Mouse (Mus musculus): ENCODE results near the gene March2.
"Not testable (repeated sequence)": the region's sequence is repeated elsewhere in the genome, so short reads cannot be mapped to it uniquely, and the experiment has no call there.

The March2 gene

GRCm38 (mm10) chr17:33718384-33718881 is at the start of gene March2:
March2 (minus strand) TSS chr17:33718670.
- peak; percentile 92 for DNase-seq (ENCODE audit: low read depth, low spot score)

GRCm38 (mm10) chr17:33766389-33766788 is 47.9 kb upstream of the March2 start:
- no peak for DNase-seq (ENCODE audit: low read depth, low spot score)

GRCm38 (mm10) chr17:33760255-33761165 is 42.0 kb upstream of the March2 start, which contains the start of gene Rab11b:
Rab11b (minus strand) TSS chr17:33760530.
- DNase-seq (ENCODE audit: low read depth, low spot score) = peak; percentile 100

- peak; percentile 63 for DNase-seq (ENCODE audit: low read depth, low spot score)
Observed at GRCm38 (mm10) chr17:33759767-33760254, 41.3 kb upstream of the March2 start.

GRCm38 (mm10) chr17:33757231-33757630 is 38.8 kb upstream of the March2 start:
- DNase-seq (ENCODE audit: low read depth, low spot score) = no peak

- no peak for DNase-seq (ENCODE audit: low read depth, low spot score)
Observed at GRCm38 (mm10) chr17:33756108-33756790, 37.8 kb upstream of the March2 start.

GRCm38 (mm10) chr17:33755418-33756107 is 37.1 kb upstream of the March2 start:
- DNase-seq (ENCODE audit: low read depth, low spot score) = no peak

- DNase-seq (ENCODE audit: low read depth, low spot score) = no peak
Observed at GRCm38 (mm10) chr17:33754656-33755055, 36.2 kb upstream of the March2 start.

GRCm38 (mm10) chr17:33752297-33752696 is 33.8 kb upstream of the March2 start:
- no peak for DNase-seq (ENCODE audit: low read depth, low spot score)

GRCm38 (mm10) chr17:33751181-33751580 is 32.7 kb upstream of the March2 start:
- DNase-seq (ENCODE audit: low read depth, low spot score) = no peak

GRCm38 (mm10) chr17:33749451-33749850 is 31.0 kb upstream of the March2 start:
- no peak for DNase-seq (ENCODE audit: low read depth, low spot score)

- no peak for DNase-seq (ENCODE audit: low read depth, low spot score)
Observed at GRCm38 (mm10) chr17:33746011-33746410, 27.5 kb upstream of the March2 start.

- no peak for DNase-seq (ENCODE audit: low read depth, low spot score)
Observed at GRCm38 (mm10) chr17:33744686-33745384, 26.4 kb upstream of the March2 start.

GRCm38 (mm10) chr17:33742420-33742819 is 23.9 kb upstream of the March2 start:
- no peak for DNase-seq (ENCODE audit: low read depth, low spot score)

GRCm38 (mm10) chr17:33733526-33733925 is 15.1 kb upstream of the March2 start:
- DNase-seq (ENCODE audit: low read depth, low spot score) = not testable (repeated sequence)

- not testable (repeated sequence) for DNase-seq (ENCODE audit: low read depth, low spot score)
Observed at GRCm38 (mm10) chr17:33732556-33733083, 14.2 kb upstream of the March2 start.

- DNase-seq (ENCODE audit: low read depth, low spot score) = no peak
Observed at GRCm38 (mm10) chr17:33729215-33729614, 10.7 kb upstream of the March2 start.

- no peak for DNase-seq (ENCODE audit: low read depth, low spot score)
Observed at GRCm38 (mm10) chr17:33728396-33728795, 9.9 kb upstream of the March2 start.

- no peak for DNase-seq (ENCODE audit: low read depth, low spot score)
Observed at GRCm38 (mm10) chr17:33719736-33720378, 1.4 kb upstream of the March2 start.
